In the genomic region with DNA sequence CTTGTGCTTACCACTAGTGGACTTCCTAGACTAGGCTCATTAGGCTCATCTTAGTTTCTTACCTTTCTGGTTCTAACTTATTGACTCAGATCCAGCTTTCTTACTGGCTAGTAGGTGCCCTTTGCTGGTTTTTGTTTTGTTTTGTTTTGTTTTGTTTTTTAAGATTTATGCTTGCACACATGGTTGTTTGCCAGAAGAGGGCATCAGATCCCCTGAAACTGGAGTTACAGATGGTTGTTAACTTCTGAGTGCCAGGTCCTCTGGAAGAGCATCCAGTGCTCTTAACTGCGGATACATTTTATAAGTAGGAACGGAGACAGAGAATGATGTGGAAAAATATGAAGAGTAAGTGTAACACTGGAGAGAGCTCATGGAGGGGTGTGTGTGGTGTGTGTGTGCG, we compare ENCODE assay signal across 29 mouse cellular contexts.
DNase-seq lines count a peak whose midpoint lies in the region; ATAC-seq and TF ChIP-seq lines count a peak whose summit lies in the region.
"Had no signal": no experiment of that assay in that cellular context is flagged by ENCODE, and none has a peak within 500 bp of the region (broad histone marks: within the 10 kb centered on the region; RNA-seq: fewer than 3 reads in every experiment).

No protein-coding gene starts in this region.

- no peaks in the 10 kb centered on the region for H3K27me3 ChIP-seq in midbrain, postnatal 0 days (ENCODE audit: insufficient read depth, low read length)
- H3K27me3 ChIP-seq in midbrain, embryonic 13.5 days, result no peaks in the 10 kb centered on the region
- H3K27me3 ChIP-seq in stomach, postnatal 0 days (ENCODE audit: control insufficient read depth, insufficient read depth, low read length), result no peaks in the 10 kb centered on the region
- H3K27me3 ChIP-seq: midbrain, embryonic 15.5 days had no signal

- DNase-seq in heart, adult 11 months, result peak; percentile 29
- DNase-seq in heart, adult 9 months (ENCODE audit: low spot score in 2 of 2), result no peak
- no peak for DNase-seq in layer of hippocampus, adult 2 months (ENCODE audit: low spot score in 2 of 2)
- no peak for DNase-seq in layer of hippocampus, adult 11-12 months (ENCODE audit: low spot score)
- DNase-seq in midbrain, postnatal 0 days (ENCODE audit: low spot score), result no peak
- DNase-seq in stomach, postnatal 0 days (ENCODE audit: low spot score), result no peak
- DNase-seq in urinary bladder, adult 18-20 months (ENCODE audit: low spot score in 2 of 2), result no peak
- DNase-seq: adrenal gland, adult 8-10 months; cerebellum, adult 9-10 months; cerebellum, postnatal 36 days; embryo, embryonic 11 days; gastrocnemius, postnatal 14 days; heart, postnatal 14 days; kidney, adult 9 months; kidney, postnatal 25 days; lung, adult 18-20 months; lung, postnatal 14 days; spleen, adult 18-20 months; thymus, adult 18-20 months; thymus, postnatal 36 days had no signal

- whole genome bisulfite sequencing in midbrain, postnatal 0 days, result 92% methylated on average over 3 of the region's 3 CpGs
- WGBS in midbrain, embryonic 13.5 days, result 91% methylated on average over 3 of the region's 3 CpGs
- WGBS in stomach, postnatal 0 days, result 89% methylated on average over 3 of the region's 3 CpGs

- peak; percentile 66 for TF ChIP-seq CTCF in layer of hippocampus, adult 2 months (conservative IDR thresholded peaks at IDR 0.05)
- 0 out of 2 replicates have a peak, but pooled peaks have one; percentile 10 for TF ChIP-seq CTCF in midbrain, postnatal 0 days (IDR thresholded peaks at IDR 0.05)
- TF ChIP-seq CTCF in stomach, postnatal 0 days (IDR thresholded peaks at IDR 0.05; ENCODE audit: low read depth), result peak; percentile 42

- H3K4me2 ChIP-seq in midbrain, postnatal 0 days (ENCODE audit: low read depth, low read length, poor library complexity, severe bottlenecking), result no peak overlapping the region
- no peak overlapping the region for H3K4me2 ChIP-seq in midbrain, embryonic 13.5 days (replicated peaks)
- H3K4me2 ChIP-seq in stomach, postnatal 0 days (replicated peaks; ENCODE audit: low read depth), result no peak overlapping the region
- H3K4me2 ChIP-seq: embryonic facial prominence, embryonic 12.5 days; midbrain, embryonic 15.5 days had no signal

- no peaks in the 10 kb centered on the region for H3K36me3 ChIP-seq in midbrain, postnatal 0 days (ENCODE audit: insufficient read depth, low read length)
- no peaks in the 10 kb centered on the region for H3K36me3 ChIP-seq in midbrain, embryonic 13.5 days
- no peaks in the 10 kb centered on the region for H3K36me3 ChIP-seq in stomach, postnatal 0 days (ENCODE audit: control insufficient read depth, insufficient read depth, low read length)
- H3K36me3 ChIP-seq: embryonic facial prominence, embryonic 12.5 days; forebrain, embryonic 10.5 days; hindbrain, embryonic 10.5 days; midbrain, embryonic 15.5 days had no signal

- no peak for ATAC-seq in midbrain, postnatal 0 days (ENCODE audit: low FRiP score)
- ATAC-seq in midbrain, embryonic 13.5 days, result no peak
- ATAC-seq in stomach, postnatal 0 days (ENCODE audit: low FRiP score, low TSS enrichment), result no peak
- ATAC-seq: CD4-positive, CD25-positive, alpha-beta regulatory T cell, adult 4 months; forebrain, embryonic 16.5 days; hindbrain, embryonic 16.5 days; intestine, embryonic 16.5 days; midbrain, embryonic 15.5 days had no signal

- no peaks in the 10 kb centered on the region for H3K9me3 ChIP-seq in midbrain, postnatal 0 days (ENCODE audit: low read length)
- H3K9me3 ChIP-seq in midbrain, embryonic 13.5 days, result no peaks in the 10 kb centered on the region
- H3K9me3 ChIP-seq in stomach, postnatal 0 days (ENCODE audit: control insufficient read depth, low read length), result no peaks in the 10 kb centered on the region
- H3K9me3 ChIP-seq: embryonic facial prominence, embryonic 12.5 days; forebrain, embryonic 10.5 days; hindbrain, embryonic 10.5 days; midbrain, embryonic 15.5 days had no signal

- H3K9ac ChIP-seq in midbrain, postnatal 0 days (replicated peaks; ENCODE audit: low read length, poor library complexity, severe bottlenecking), result no peak overlapping the region
- no peak overlapping the region for H3K9ac ChIP-seq in midbrain, embryonic 13.5 days (replicated peaks)
- H3K9ac ChIP-seq in stomach, postnatal 0 days (ENCODE audit: low read length), result no peak overlapping the region
- H3K9ac ChIP-seq: embryonic facial prominence, embryonic 12.5 days; midbrain, embryonic 15.5 days had no signal

- H3K4me1 ChIP-seq in midbrain, postnatal 0 days (ENCODE audit: insufficient read depth, low read length), result no peaks in the 10 kb centered on the region
- no peaks in the 10 kb centered on the region for H3K4me1 ChIP-seq in midbrain, embryonic 13.5 days (replicated peaks)
- H3K4me1 ChIP-seq in stomach, postnatal 0 days (replicated peaks; ENCODE audit: control insufficient read depth, insufficient read depth), result no peaks in the 10 kb centered on the region
- H3K4me1 ChIP-seq: embryonic facial prominence, embryonic 12.5 days; forebrain, embryonic 10.5 days; hindbrain, embryonic 10.5 days; midbrain, embryonic 15.5 days had no signal

- no peak for TF ChIP-seq EP300 in stomach, postnatal 0 days (optimal IDR thresholded peaks at IDR 0.05)

- no peak overlapping the region for H3K27ac ChIP-seq in layer of hippocampus, adult 2 months
- H3K27ac ChIP-seq in midbrain, postnatal 0 days (ENCODE audit: low read depth, low read length), result no peak overlapping the region
- H3K27ac ChIP-seq in midbrain, embryonic 13.5 days, result no peak overlapping the region
- H3K27ac ChIP-seq in stomach, postnatal 0 days (replicated peaks), result no peak overlapping the region
- H3K27ac ChIP-seq: embryonic facial prominence, embryonic 12.5 days; forebrain, embryonic 10.5 days; hindbrain, embryonic 10.5 days; midbrain, embryonic 15.5 days had no signal

- H3K4me3 ChIP-seq in layer of hippocampus, adult 2 months, result no peak overlapping the region
- no peak overlapping the region for H3K4me3 ChIP-seq in midbrain, postnatal 0 days (ENCODE audit: low read depth, low read length)
- no peak overlapping the region for H3K4me3 ChIP-seq in midbrain, embryonic 13.5 days (replicated peaks)
- no peak overlapping the region for H3K4me3 ChIP-seq in stomach, postnatal 0 days (ENCODE audit: low read depth, low read length)
- H3K4me3 ChIP-seq: embryonic facial prominence, embryonic 12.5 days; forebrain, embryonic 10.5 days; hindbrain, embryonic 10.5 days; midbrain, embryonic 15.5 days had no signal

Comparison
In these comparisons a context has a peak if more than half of its experiments do, and no peak if none do; other contexts are left out.
1. CTCF ChIP-seq: peak in every context shown above with its lines; median percentile 66 in layer of hippocampus, adult 2 months; 42 in stomach, postnatal 0 days; 10 in midbrain, postnatal 0 days.